Mouse (Mus musculus) adrenal gland, postnatal 36 days (tissue): ENCODE measurements around the gene Prpf39. TPM values are rescaled to one million over a fixed set of nuclear protein-coding genes. Genes with fewer than 3 reads are reported as not detected.

ENCODE experiments used
- total RNA-seq, 2 experiments: library from RNA; stranded (reverse); gene quantifications; 2 replicates each; pipeline ENCODE4 v1.2.3; 2021

Prpf39 gene
- total RNA-seq, 2 experiments from 2014 or later: 28.5 to 34.3 TPM

Other genes starting within 250 kb of the Prpf39 start
- 1 to 10 TPM; 3.6 to 4.1 TPM for gene Gm527, start 118.4 kb upstream of the Prpf39 start, total RNA-seq
- gene Klhl28, start 70.8 kb upstream of the Prpf39 start, total RNA-seq: 10 to 100 TPM; 13.0 to 13.8 TPM
- gene Togaram1, start 70.5 kb upstream of the Prpf39 start, total RNA-seq: 10 to 100 TPM; 35.8 to 40.9 TPM
- gene Fkbp3, start 37.7 kb downstream of the Prpf39 start, total RNA-seq: 100 to 1,000 TPM; 107 to 113 TPM
- gene Fancm, start 39.3 kb downstream of the Prpf39 start, total RNA-seq: 10 to 100 TPM in 1 of 2 experiments, 1 to 10 TPM in 1; 9.1 to 11.2 TPM
- gene Mis18bp1, start 136.3 kb downstream of the Prpf39 start, total RNA-seq: 1 to 10 TPM; 1.8 to 2.0 TPM
- gene Wdr20rt, start 189.2 kb downstream of the Prpf39 start, total RNA-seq: not detected